Mouse (Mus musculus) stomach, postnatal 0 days (tissue): ENCODE data around the gene Spag17. TPM values are rescaled to one million over a fixed set of nuclear protein-coding genes. Genes with fewer than 3 reads are reported as not detected.

ENCODE experiments used
- ATAC-seq: fragments of 200-750 bp; cut with Nextera tagmentation; 2 replicates; pipeline ENCODE4 v1.8.0; 2017; ENCODE audit not compliant: low FRiP score, low TSS enrichment
- DNase-seq: peaks from one replicate; pipeline ENCODE4 v3.0.0-alpha.2; 2016; ENCODE audit warnings: low spot score
- H3K27ac ChIP-seq: fragments of 300-500 bp; sonication (generic); replicated peaks from 2 replicates; pipeline ENCODE4 v1.5.1; 2014; ENCODE audit warnings: mild to moderate bottlenecking, control low read depth
- H3K27me3 ChIP-seq: fragments of 300-500 bp; sonication (generic); 2 replicates; pipeline ENCODE4 v1.6.1; 2014; ENCODE audit warnings: low read length; ENCODE audit not compliant: control insufficient read depth, insufficient read depth
- H3K36me3 ChIP-seq: fragments of 300-500 bp; sonication (generic); 2 replicates; pipeline ENCODE4 v1.6.1; 2014; ENCODE audit warnings: low read length, mixed read lengths; ENCODE audit not compliant: control insufficient read depth, insufficient read depth
- H3K4me1 ChIP-seq: fragments of 300-500 bp; sonication (generic); replicated peaks from 2 replicates; pipeline ENCODE4 v1.6.1; 2014; ENCODE audit warnings: antibody characterized with exemption; ENCODE audit not compliant: control insufficient read depth, insufficient read depth
- H3K4me2 ChIP-seq: fragments of 300-500 bp; sonication (generic); replicated peaks from 2 replicates; pipeline ENCODE4 v1.6.1; 2014; ENCODE audit warnings: low read depth, mild to moderate bottlenecking, control low read depth, moderate library complexity
- H3K4me3 ChIP-seq: fragments of 300-500 bp; sonication (generic); 2 replicates; pipeline ENCODE4 v1.5.1; 2014; ENCODE audit warnings: low read depth, low read length, control low read depth
- H3K9ac ChIP-seq: fragments of 300-500 bp; sonication (generic); 2 replicates; pipeline ENCODE4 v1.6.1; 2014; ENCODE audit warnings: mild to moderate bottlenecking, low read length, control low read depth, mixed read lengths
- H3K9me3 ChIP-seq: fragments of 300-500 bp; sonication (generic); 2 replicates; pipeline ENCODE4 v1.6.1; 2016; ENCODE audit warnings: low read length; ENCODE audit not compliant: control insufficient read depth
- CTCF ChIP-seq: IDR thresholded peaks from 2 replicates; pipeline ENCODE4 v1.5.1; 2016; ENCODE audit warnings: antibody characterized with exemption, low read depth, mild to moderate bottlenecking, moderate library complexity
- EP300 ChIP-seq: optimal IDR thresholded peaks from 2 replicates; pipeline ENCODE3; 2016; ENCODE audit warnings: antibody characterized with exemption
- WGBS: fragments of 180-500 bp; shearing (Covaris S2); extraction: QIAGEN DNeasy Blood & Tissue Kit; methylation state at CpG from one replicate; pipeline ENCODE4 v1.1.7; 2014; 5-methylcytosine and 5-hydroxymethylcytosine counted together
- polyA plus RNA-seq: library from polyadenylated mRNA; unstranded; fragments of >200 nt; fragmentation: Nextera tagmentation; extraction: Ambion mirVana; gene quantifications from 2 replicates; pipeline ENCODE4 v1.2.1, GENCODE M21; 2015

The Spag17 gene
- polyA plus RNA-seq, 1 experiment from 2014 or later: not detected

DNA sequence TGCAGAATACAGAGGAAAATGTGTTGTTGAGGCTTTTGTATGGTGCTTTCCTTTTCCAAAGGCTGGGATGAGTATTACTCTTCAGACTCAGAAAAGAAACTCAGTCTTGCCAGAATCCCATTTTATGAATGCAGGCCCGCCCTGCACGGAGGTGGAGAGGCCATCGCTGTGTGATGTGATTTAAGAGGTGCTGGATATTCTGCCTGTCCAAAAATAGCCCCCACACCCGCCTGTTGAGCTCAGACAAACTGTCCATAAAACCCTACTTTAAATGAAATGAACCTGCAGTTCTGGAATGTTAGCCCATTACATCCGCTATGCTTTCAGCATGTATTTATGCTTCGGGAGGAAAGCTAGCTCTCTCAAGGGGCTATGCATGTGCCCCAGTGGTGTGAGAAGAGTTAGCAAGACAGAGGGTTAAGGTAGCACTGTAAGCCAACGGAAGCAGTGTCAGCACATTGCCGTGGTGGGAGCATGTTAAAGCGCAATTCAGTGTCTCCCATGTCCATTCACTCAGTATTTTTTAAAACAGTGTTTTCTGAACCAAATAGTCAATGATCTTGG is 68.9 kb downstream of the Spag17 start:
- DNase-seq: no peak
- H3K9ac ChIP-seq: no peak overlapping the region
- H3K4me2 ChIP-seq: no peak overlapping the region
- 70% methylated on average over 9 of the region's 9 CpGs for WGBS
- no peak for ATAC-seq
- TF ChIP-seq CTCF: no peak
- no peaks in the 10 kb centered on the region for H3K4me1 ChIP-seq
- no peak overlapping the region for H3K27ac ChIP-seq
- H3K36me3 ChIP-seq: no peaks in the 10 kb centered on the region
- no peak overlapping the region for H3K4me3 ChIP-seq
- H3K9me3 ChIP-seq: no peaks in the 10 kb centered on the region
- no peaks in the 10 kb centered on the region for H3K27me3 ChIP-seq

DNA sequence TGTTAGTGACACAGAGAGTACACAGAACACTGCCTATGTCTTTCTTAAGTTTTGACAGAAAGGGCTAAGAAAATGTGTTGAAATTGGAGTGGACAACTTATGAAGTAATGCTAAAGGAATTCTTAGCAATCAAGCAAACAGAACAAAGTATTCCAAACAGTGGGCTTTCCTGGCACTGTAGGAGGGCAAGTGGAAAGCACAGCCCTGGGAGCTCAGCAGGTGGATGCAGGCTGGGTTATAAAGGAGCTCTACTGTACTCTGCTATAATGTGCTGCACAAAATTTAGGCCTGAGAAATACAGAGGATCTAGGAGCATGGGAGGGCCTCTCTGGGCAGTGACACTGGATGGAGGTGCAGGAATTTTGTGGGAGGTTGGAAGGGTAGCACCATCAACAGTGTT is 71.3 kb downstream of the Spag17 start:
- Histone ChIP-seq H3K27ac (no peak overlapping the region), H3K27me3 (no peaks in the 10 kb centered on the region), H3K4me1 (no peaks in the 10 kb centered on the region), H3K36me3 (no peaks in the 10 kb centered on the region), H3K4me2 (no peak overlapping the region), H3K9me3 (no peaks in the 10 kb centered on the region), H3K9ac (no peak overlapping the region), H3K4me3 (no peak overlapping the region)
- TF ChIP-seq CTCF (no peak), EP300 (no peak)
- no peak for DNase-seq
- no peak for ATAC-seq

DNA sequence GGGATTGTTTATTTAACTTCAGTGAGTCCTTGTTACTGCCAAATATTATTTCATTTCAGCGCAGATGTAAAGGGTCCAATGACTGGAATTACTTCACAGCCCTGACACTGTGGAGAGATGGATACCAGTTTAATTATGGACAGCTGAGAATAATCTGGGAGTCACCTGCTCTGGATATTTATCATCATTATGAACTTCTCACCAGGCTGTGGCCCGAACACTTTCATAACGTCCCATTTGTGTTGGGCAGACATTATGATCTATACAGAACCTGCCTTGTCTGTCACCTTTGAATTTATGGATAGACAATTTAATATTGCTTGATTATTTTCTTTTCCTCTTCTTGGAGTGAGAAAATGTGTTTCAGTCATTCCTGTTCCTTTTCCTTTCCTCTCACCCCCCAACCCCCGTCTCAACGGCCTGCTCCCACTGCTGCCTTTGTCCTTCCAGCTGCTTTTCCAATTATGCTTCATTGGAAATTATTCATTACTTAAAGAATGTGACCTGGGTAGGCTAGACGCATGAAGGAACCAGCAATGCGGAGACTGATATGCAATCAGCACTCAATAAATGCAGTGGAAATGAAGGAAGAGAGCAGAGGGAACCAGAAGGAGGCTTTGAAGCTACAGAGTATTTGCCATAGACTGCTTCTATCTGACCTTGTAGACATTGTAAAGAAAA is 74.7 kb downstream of the Spag17 start:
- H3K4me1 ChIP-seq: no peaks in the 10 kb centered on the region
- H3K9me3 ChIP-seq: no peaks in the 10 kb centered on the region
- 49% methylated on average over 7 of the region's 7 CpGs for WGBS
- no peak for TF ChIP-seq CTCF
- TF ChIP-seq EP300: no peak
- H3K9ac ChIP-seq: no peak overlapping the region
- ATAC-seq: no peak
- no peak overlapping the region for H3K4me2 ChIP-seq
- no peak overlapping the region for H3K4me3 ChIP-seq
- DNase-seq: no peak
- H3K36me3 ChIP-seq: no peaks in the 10 kb centered on the region
- no peak overlapping the region for H3K27ac ChIP-seq
- no peaks in the 10 kb centered on the region for H3K27me3 ChIP-seq

DNA sequence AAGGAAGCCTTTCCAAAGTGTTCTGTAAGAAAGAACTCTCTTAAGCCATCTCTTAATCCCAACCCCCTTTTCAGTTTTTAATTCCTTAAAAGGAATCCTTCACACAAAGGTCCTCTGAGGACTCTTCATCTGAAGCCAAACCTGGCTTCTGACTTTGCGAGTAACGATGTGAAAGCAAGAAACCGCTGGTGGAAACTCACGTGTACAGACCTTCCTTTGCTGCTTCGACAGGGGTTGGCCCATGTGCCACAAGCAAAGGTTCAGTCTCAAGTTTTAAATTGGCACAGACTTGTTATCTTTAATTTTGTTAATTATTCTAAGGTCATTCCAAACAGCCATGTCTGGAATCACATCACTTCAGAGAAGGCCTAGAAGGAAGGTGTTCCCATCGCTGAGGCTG is 79.1 kb downstream of the Spag17 start:
- Histone ChIP-seq H3K4me2 (no peak overlapping the region), H3K4me3 (no peak overlapping the region), H3K9ac (no peak overlapping the region), H3K27me3 (no peaks in the 10 kb centered on the region), H3K4me1 (no peaks in the 10 kb centered on the region), H3K27ac (no peak overlapping the region), H3K36me3 (no peaks in the 10 kb centered on the region), H3K9me3 (no peaks in the 10 kb centered on the region)
- TF ChIP-seq CTCF (no peak), EP300 (no peak)
- ATAC-seq: no peak
- DNase-seq: no peak
- WGBS: 86% methylated on average over 6 of the region's 6 CpGs

DNA sequence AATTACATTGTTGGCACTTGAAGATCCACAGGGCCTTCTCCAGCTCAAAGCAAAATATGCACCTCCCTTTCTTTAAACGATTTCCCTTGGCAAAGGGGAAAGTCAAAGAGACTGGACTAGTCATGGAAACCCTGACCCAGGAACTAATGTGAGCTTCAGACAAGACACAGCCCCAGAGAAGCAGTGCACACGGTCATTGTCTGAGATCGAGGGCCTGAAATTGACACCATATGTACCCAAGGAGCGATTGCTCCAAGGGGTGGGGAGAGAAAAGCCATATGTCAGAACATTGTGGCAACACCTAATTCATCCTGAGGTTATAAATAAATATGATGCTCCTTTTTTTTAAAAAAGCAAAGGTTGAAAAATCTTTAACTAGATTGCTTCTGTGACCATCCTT is 80.7 kb downstream of the Spag17 start:
- no peak overlapping the region for H3K4me3 ChIP-seq
- no peak for DNase-seq

DNA sequence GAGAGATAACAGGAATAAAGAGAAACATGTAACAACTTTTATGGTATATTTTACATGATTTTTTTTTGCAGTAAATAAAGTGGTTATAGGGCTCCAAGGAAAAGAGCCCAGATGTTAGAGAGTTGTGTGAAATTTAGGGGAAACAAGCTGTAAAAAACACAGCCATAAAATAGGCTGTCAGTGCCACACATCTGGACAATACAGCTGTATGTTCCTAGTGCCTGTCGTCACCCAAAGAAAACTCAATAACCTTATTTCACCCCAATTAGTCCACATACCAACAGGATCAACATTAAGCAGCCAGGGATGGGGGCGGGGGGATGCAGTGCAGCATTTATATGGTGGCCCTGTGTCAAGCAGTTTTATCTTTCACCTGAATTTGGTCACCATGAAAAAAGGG is 81.1 kb downstream of the Spag17 start:
- H3K9ac ChIP-seq: no peak overlapping the region
- no peak overlapping the region for H3K4me3 ChIP-seq
- H3K4me2 ChIP-seq: no peak overlapping the region
- H3K27me3 ChIP-seq: no peaks in the 10 kb centered on the region
- H3K27ac ChIP-seq: no peak overlapping the region
- no peaks in the 10 kb centered on the region for H3K4me1 ChIP-seq
- ATAC-seq: no peak
- DNase-seq: no peak
- TF ChIP-seq EP300: no peak
- no peak for TF ChIP-seq CTCF
- no peaks in the 10 kb centered on the region for H3K36me3 ChIP-seq
- H3K9me3 ChIP-seq: no peaks in the 10 kb centered on the region
- 64% methylated on average over 2 of the region's 2 CpGs for WGBS

More for the DNA sequence above, 80.7 kb downstream of the Spag17 start:
- no peak overlapping the region for H3K27ac ChIP-seq
- no peak for TF ChIP-seq EP300
- TF ChIP-seq CTCF: no peak
- H3K36me3 ChIP-seq: no peaks in the 10 kb centered on the region
- H3K4me1 ChIP-seq: no peaks in the 10 kb centered on the region
- H3K27me3 ChIP-seq: no peaks in the 10 kb centered on the region
- H3K9me3 ChIP-seq: no peaks in the 10 kb centered on the region
- ATAC-seq: no peak
- no peak overlapping the region for H3K4me2 ChIP-seq
- no peak overlapping the region for H3K9ac ChIP-seq
- whole genome bisulfite sequencing: 55% methylated on average over 4 of the region's 4 CpGs
